Mouse (Mus musculus): Measurements from ENCODE around the gene Agrn. TPM values are rescaled to one million over a fixed set of nuclear protein-coding genes. Genes with fewer than 3 reads are reported as not detected.
"Not testable (repeated sequence)": the region's sequence is repeated elsewhere in the genome, so short reads cannot be mapped to it uniquely, and the experiment has no call there.

The Agrn gene
- polyA plus RNA-seq, 1 experiment from 2014 or later, result 38.6 TPM

- no peak overlapping the region for H3K4me2 ChIP-seq (ENCODE audit: low read depth, severe bottlenecking)
- no peak overlapping the region for H3K4me3 ChIP-seq (ENCODE audit: low read depth, low read length)
- peaks cover 44% of the 10 kb centered on the region for H3K36me3 ChIP-seq (ENCODE audit: control insufficient read depth, insufficient read depth, low read length)
- WGBS, result 91% methylated on average over 9 of the region's 9 CpGs
- no peak overlapping the region for H3K9ac ChIP-seq (ENCODE audit: low read length)
- no peak for ATAC-seq (ENCODE audit: insufficient number of reproducible peaks, low FRiP score, low TSS enrichment, low read depth)
- DNase-seq (ENCODE audit: low spot score), result no peak
- H3K27me3 ChIP-seq (ENCODE audit: control insufficient read depth, insufficient read depth, low read length), result no peaks in the 10 kb centered on the region
- H3K27ac ChIP-seq (replicated peaks; ENCODE audit: low read depth, low read length), result no peak overlapping the region
- no peaks in the 10 kb centered on the region for H3K9me3 ChIP-seq (ENCODE audit: control insufficient read depth, low read length)
- no peaks in the 10 kb centered on the region for H3K4me1 ChIP-seq (ENCODE audit: control insufficient read depth, insufficient read depth, low read length)
Measured at GRCm38 (mm10) chr4:156166477-156166876, 30.8 kb downstream of the Agrn start.

GRCm38 (mm10) chr4:156154771-156155170 lies 42.5 kb downstream of the Agrn start:
- Histone ChIP-seq H3K36me3 (ENCODE audit: control insufficient read depth, insufficient read depth, low read length) (no peaks in the 10 kb centered on the region), H3K27me3 (ENCODE audit: control insufficient read depth, insufficient read depth, low read length) (no peaks in the 10 kb centered on the region), H3K4me2 (ENCODE audit: low read depth, severe bottlenecking) (no peak overlapping the region), H3K27ac (replicated peaks; ENCODE audit: low read depth, low read length) (no peak overlapping the region), H3K9me3 (ENCODE audit: control insufficient read depth, low read length) (no peaks in the 10 kb centered on the region), H3K4me1 (ENCODE audit: control insufficient read depth, insufficient read depth, low read length) (no peaks in the 10 kb centered on the region), H3K4me3 (ENCODE audit: low read depth, low read length) (no peak overlapping the region), H3K9ac (ENCODE audit: low read length) (no peak overlapping the region)
- no peak for DNase-seq (ENCODE audit: low spot score)
- WGBS, result 98% methylated on average over 3 of the region's 3 CpGs
- ATAC-seq (ENCODE audit: insufficient number of reproducible peaks, low FRiP score, low TSS enrichment, low read depth), result no peak

GRCm38 (mm10) chr4:156150887-156151286 lies 46.4 kb downstream of the Agrn start:
- H3K9me3 ChIP-seq (ENCODE audit: control insufficient read depth, low read length); H3K27ac ChIP-seq (replicated peaks; ENCODE audit: low read depth, low read length); H3K9ac ChIP-seq (ENCODE audit: low read length); DNase-seq (ENCODE audit: low spot score); H3K4me2 ChIP-seq (ENCODE audit: low read depth, severe bottlenecking); H3K36me3 ChIP-seq (ENCODE audit: control insufficient read depth, insufficient read depth, low read length); H3K27me3 ChIP-seq (ENCODE audit: control insufficient read depth, insufficient read depth, low read length); H3K4me3 ChIP-seq (ENCODE audit: low read depth, low read length); ATAC-seq (ENCODE audit: insufficient number of reproducible peaks, low FRiP score, low TSS enrichment, low read depth); H3K4me1 ChIP-seq (ENCODE audit: control insufficient read depth, insufficient read depth, low read length): not testable (repeated sequence)
- WGBS, result 88% methylated on average over 10 of the region's 10 CpGs

GRCm38 (mm10) chr4:156136285-156137100 lies 60.8 kb downstream of the Agrn start:
- no peak overlapping the region for H3K4me3 ChIP-seq (ENCODE audit: low read depth, low read length)
- no peak for DNase-seq (ENCODE audit: low spot score)
- no peak overlapping the region for H3K27ac ChIP-seq (replicated peaks; ENCODE audit: low read depth, low read length)
- H3K9me3 ChIP-seq (ENCODE audit: control insufficient read depth, low read length), result no peaks in the 10 kb centered on the region; the same call in 1 of the 2 replicates
- no peaks in the 10 kb centered on the region for H3K36me3 ChIP-seq (ENCODE audit: control insufficient read depth, insufficient read depth, low read length)
- no peaks in the 10 kb centered on the region for H3K27me3 ChIP-seq (ENCODE audit: control insufficient read depth, insufficient read depth, low read length)
- no peak overlapping the region for H3K9ac ChIP-seq (ENCODE audit: low read length)
- H3K4me2 ChIP-seq (ENCODE audit: low read depth, severe bottlenecking), result no peak overlapping the region
- no peaks in the 10 kb centered on the region for H3K4me1 ChIP-seq (ENCODE audit: control insufficient read depth, insufficient read depth, low read length)
- WGBS, result 92% methylated on average over 30 of the region's 30 CpGs
- ATAC-seq (ENCODE audit: insufficient number of reproducible peaks, low FRiP score, low TSS enrichment, low read depth), result no peak

GRCm38 (mm10) chr4:156135801-156136200 lies 61.5 kb downstream of the Agrn start:
- Histone ChIP-seq H3K4me1 (ENCODE audit: control insufficient read depth, insufficient read depth, low read length) (no peaks in the 10 kb centered on the region), H3K4me3 (ENCODE audit: low read depth, low read length) (no peak overlapping the region), H3K27me3 (ENCODE audit: control insufficient read depth, insufficient read depth, low read length) (no peaks in the 10 kb centered on the region), H3K36me3 (ENCODE audit: control insufficient read depth, insufficient read depth, low read length) (no peaks in the 10 kb centered on the region), H3K9me3 (ENCODE audit: control insufficient read depth, low read length) (no peaks in the 10 kb centered on the region; the same call in 1 of the 2 replicates), H3K4me2 (ENCODE audit: low read depth, severe bottlenecking) (no peak overlapping the region), H3K9ac (ENCODE audit: low read length) (no peak overlapping the region), H3K27ac (replicated peaks; ENCODE audit: low read depth, low read length) (no peak overlapping the region)
- DNase-seq (ENCODE audit: low spot score) (no peak), ATAC-seq (ENCODE audit: insufficient number of reproducible peaks, low FRiP score, low TSS enrichment, low read depth) (no peak)
- WGBS, result 96% methylated on average over 14 of the region's 14 CpGs

- Histone ChIP-seq H3K4me1 (ENCODE audit: control insufficient read depth, insufficient read depth, low read length) (no peaks in the 10 kb centered on the region), H3K9me3 (ENCODE audit: control insufficient read depth, low read length) (no peaks in the 10 kb centered on the region; the same call in 1 of the 2 replicates), H3K27me3 (ENCODE audit: control insufficient read depth, insufficient read depth, low read length) (no peaks in the 10 kb centered on the region), H3K4me2 (ENCODE audit: low read depth, severe bottlenecking) (no peak overlapping the region), H3K4me3 (ENCODE audit: low read depth, low read length) (no peak overlapping the region), H3K36me3 (ENCODE audit: control insufficient read depth, insufficient read depth, low read length) (no peaks in the 10 kb centered on the region), H3K9ac (ENCODE audit: low read length) (no peak overlapping the region), H3K27ac (replicated peaks; ENCODE audit: low read depth, low read length) (no peak overlapping the region)
- DNase-seq (ENCODE audit: low spot score) (no peak), ATAC-seq (ENCODE audit: insufficient number of reproducible peaks, low FRiP score, low TSS enrichment, low read depth) (no peak)
- WGBS, result 94% methylated on average over 13 of the region's 13 CpGs
Measured at GRCm38 (mm10) chr4:156135112-156135511, 62.2 kb downstream of the Agrn start.

- WGBS, result 83% methylated on average over 12 of the region's 12 CpGs
- ATAC-seq (ENCODE audit: insufficient number of reproducible peaks, low FRiP score, low TSS enrichment, low read depth) (0 out of 2 replicates have a peak, but pooled peaks have one; percentile 16), DNase-seq (ENCODE audit: low spot score) (no peak)
- Histone ChIP-seq H3K36me3 (ENCODE audit: control insufficient read depth, insufficient read depth, low read length) (no peaks in the 10 kb centered on the region), H3K27me3 (ENCODE audit: control insufficient read depth, insufficient read depth, low read length) (no peaks in the 10 kb centered on the region), H3K4me1 (ENCODE audit: control insufficient read depth, insufficient read depth, low read length) (no peaks in the 10 kb centered on the region), H3K4me2 (ENCODE audit: low read depth, severe bottlenecking) (no peak overlapping the region), H3K4me3 (ENCODE audit: low read depth, low read length) (no peak overlapping the region), H3K27ac (replicated peaks; ENCODE audit: low read depth, low read length) (no peak overlapping the region), H3K9ac (ENCODE audit: low read length) (no peak overlapping the region), H3K9me3 (ENCODE audit: control insufficient read depth, low read length) (no peaks in the 10 kb centered on the region; the same call in 1 of the 2 replicates)
Measured at GRCm38 (mm10) chr4:156133943-156134605, 63.2 kb downstream of the Agrn start.

GRCm38 (mm10) chr4:156133334-156133733 lies 64.0 kb downstream of the Agrn start:
- Histone ChIP-seq H3K4me3 (ENCODE audit: low read depth, low read length) (no peak overlapping the region), H3K27ac (replicated peaks; ENCODE audit: low read depth, low read length) (no peak overlapping the region), H3K4me1 (ENCODE audit: control insufficient read depth, insufficient read depth, low read length) (no peaks in the 10 kb centered on the region), H3K9me3 (ENCODE audit: control insufficient read depth, low read length) (no peaks in the 10 kb centered on the region; the same call in 1 of the 2 replicates), H3K4me2 (ENCODE audit: low read depth, severe bottlenecking) (no peak overlapping the region), H3K36me3 (ENCODE audit: control insufficient read depth, insufficient read depth, low read length) (no peaks in the 10 kb centered on the region), H3K27me3 (ENCODE audit: control insufficient read depth, insufficient read depth, low read length) (no peaks in the 10 kb centered on the region), H3K9ac (ENCODE audit: low read length) (no peak overlapping the region)
- no peak for ATAC-seq (ENCODE audit: insufficient number of reproducible peaks, low FRiP score, low TSS enrichment, low read depth)
- no peak for DNase-seq (ENCODE audit: low spot score)
- 76% methylated on average over 5 of the region's 5 CpGs for WGBS
